Mouse (Mus musculus) naive thymus-derived CD4-positive, alpha-beta T cell, adult 2 months (primary cell): ENCODE data around the gene 0610030E20Rik.
A peak's percentile ranks its signal among the peaks of the same experiment; 100 is the strongest.

Experiments used
- DNase-seq: peaks from one replicate; pipeline ENCODE4 v3.0.0-alpha.2; 2011; ENCODE audit warnings: low read depth

Gene 0610030E20Rik

GRCm38 (mm10) chr6:72348411-72348810 is 1.3 kb downstream of the 0610030E20Rik start:
- DNase-seq = no peak

- no peak for DNase-seq
Measured at GRCm38 (mm10) chr6:72350214-72350613, 3.1 kb downstream of the 0610030E20Rik start.

- no peak for DNase-seq
Measured at GRCm38 (mm10) chr6:72352636-72353405, 5.7 kb downstream of the 0610030E20Rik start.

GRCm38 (mm10) chr6:72354025-72354424 is 6.9 kb downstream of the 0610030E20Rik start:
- DNase-seq = no peak

GRCm38 (mm10) chr6:72355066-72355911 is 8.2 kb downstream of the 0610030E20Rik start, which contains the start of gene Tmem150a:
TSS of gene Tmem150a (plus strand) at chr6:72355447.
- DNase-seq = peak; percentile 47

GRCm38 (mm10) chr6:72356001-72356532 is 8.9 kb downstream of the 0610030E20Rik start:
- DNase-seq = no peak

GRCm38 (mm10) chr6:72357164-72358079 is 10.3 kb downstream of the 0610030E20Rik start:
- no peak for DNase-seq

- no peak for DNase-seq
Measured at GRCm38 (mm10) chr6:72358086-72358764, 11.1 kb downstream of the 0610030E20Rik start.

- no peak for DNase-seq
Measured at GRCm38 (mm10) chr6:72359343-72359742, 12.2 kb downstream of the 0610030E20Rik start.

GRCm38 (mm10) chr6:72359891-72360598 is 12.9 kb downstream of the 0610030E20Rik start:
- no peak for DNase-seq

GRCm38 (mm10) chr6:72360599-72360935 is 13.4 kb downstream of the 0610030E20Rik start:
- no peak for DNase-seq

- no peak for DNase-seq
Measured at GRCm38 (mm10) chr6:72361121-72361551, 14.0 kb downstream of the 0610030E20Rik start.

GRCm38 (mm10) chr6:72362132-72363028 is 15.3 kb downstream of the 0610030E20Rik start:
- DNase-seq = peak; percentile 97

GRCm38 (mm10) chr6:72364009-72364408 is 16.9 kb downstream of the 0610030E20Rik start:
- DNase-seq = no peak

- DNase-seq = no peak
Measured at GRCm38 (mm10) chr6:72364985-72365384, 17.9 kb downstream of the 0610030E20Rik start.

- DNase-seq = no peak
Measured at GRCm38 (mm10) chr6:72366304-72366703, 19.2 kb downstream of the 0610030E20Rik start.

- DNase-seq = no peak
Measured at GRCm38 (mm10) chr6:72366844-72367443, 19.8 kb downstream of the 0610030E20Rik start, which contains the start of gene Rnf181. TSS of gene Rnf181 (minus strand) at chr6:72366956.

- DNase-seq = no peak
Measured at GRCm38 (mm10) chr6:72367460-72367974, 20.4 kb downstream of the 0610030E20Rik start.

- no peak for DNase-seq
Measured at GRCm38 (mm10) chr6:72369557-72369956, 22.4 kb downstream of the 0610030E20Rik start.
